Mouse (Mus musculus): ENCODE results near the gene Ccdc138. TPM values are rescaled to one million over a fixed set of nuclear protein-coding genes. Genes with fewer than 3 reads are reported as not detected.

The Ccdc138 gene
- polyA plus RNA-seq, 1 experiment from 2014 or later: 11.5 TPM

GRCm38 (mm10) chr10:58619266-58619665 is 121.5 kb downstream of the Ccdc138 start:
- Histone ChIP-seq H3K4me1 (replicated peaks; ENCODE audit: control insufficient read depth, insufficient read depth, low read length) (no peaks in the 10 kb centered on the region), H3K4me2 (ENCODE audit: low read length) (no peak overlapping the region), H3K9me3 (ENCODE audit: control insufficient read depth, low read length) (no peaks in the 10 kb centered on the region), H3K4me3 (replicated peaks; ENCODE audit: low read length) (no peak overlapping the region), H3K27me3 (replicated peaks; ENCODE audit: control insufficient read depth, insufficient read depth, low read length) (no peaks in the 10 kb centered on the region), H3K27ac (ENCODE audit: low read length) (no peak overlapping the region), H3K36me3 (ENCODE audit: control insufficient read depth, insufficient read depth) (no peaks in the 10 kb centered on the region), H3K9ac (replicated peaks; ENCODE audit: low read depth, low read length) (no peak overlapping the region)
- ATAC-seq: no peak
- 74% methylated on average over 4 of the region's 4 CpGs for WGBS

GRCm38 (mm10) chr10:58624848-58625711 is 127.3 kb downstream of the Ccdc138 start:
- Histone ChIP-seq H3K27me3 (replicated peaks; ENCODE audit: control insufficient read depth, insufficient read depth, low read length) (no peaks in the 10 kb centered on the region), H3K4me2 (ENCODE audit: low read length) (no peak overlapping the region), H3K27ac (ENCODE audit: low read length) (no peak overlapping the region), H3K4me3 (replicated peaks; ENCODE audit: low read length) (no peak overlapping the region), H3K9me3 (ENCODE audit: control insufficient read depth, low read length) (no peaks in the 10 kb centered on the region), H3K4me1 (replicated peaks; ENCODE audit: control insufficient read depth, insufficient read depth, low read length) (no peaks in the 10 kb centered on the region), H3K36me3 (ENCODE audit: control insufficient read depth, insufficient read depth) (no peaks in the 10 kb centered on the region), H3K9ac (replicated peaks; ENCODE audit: low read depth, low read length) (no peak overlapping the region)
- ATAC-seq: no peak
- WGBS: 77% methylated on average over 12 of the region's 12 CpGs

Other genes with a start within 250 kb of the Ccdc138 start
- gene Gcc2, start 242.5 kb upstream of the Ccdc138 start, polyA plus RNA-seq (2015; fragmentation: Nextera tagmentation; extraction: Ambion mirVana): 71.7 and 89.2 TPM in 2 replicates
- 64.2 and 73.6 TPM in 2 replicates for gene Lims1, start 174.5 kb upstream of the Ccdc138 start, polyA plus RNA-seq (2015; fragmentation: Nextera tagmentation; extraction: Ambion mirVana)
- gene Ranbp2, start 51.0 kb upstream of the Ccdc138 start, polyA plus RNA-seq (2015; fragmentation: Nextera tagmentation; extraction: Ambion mirVana): 22.8 and 24.8 TPM in 2 replicates
- 0.84 and 0.87 TPM in 2 replicates for gene Edar, start 177.7 kb downstream of the Ccdc138 start, polyA plus RNA-seq (2015; fragmentation: Nextera tagmentation; extraction: Ambion mirVana)
- gene Gm17542, start 220.3 kb downstream of the Ccdc138 start, polyA plus RNA-seq (2015; fragmentation: Nextera tagmentation; extraction: Ambion mirVana): not detected in 2 replicates